Mouse (Mus musculus): ENCODE results near the gene Tmem41b.
"Not testable (repeated sequence)": the region's sequence is repeated elsewhere in the genome, so short reads cannot be mapped to it uniquely, and the experiment has no call there.

Tmem41b gene

GRCm38 (mm10) chr7:109986775-109987174, at the start of gene Tmem41b:
Tmem41b (minus strand) TSS chr7:109986929.
- DNase-seq = not testable (repeated sequence)

GRCm38 (mm10) chr7:110030342-110030741, 43.6 kb upstream of the Tmem41b start:
- DNase-seq = no peak

GRCm38 (mm10) chr7:110028826-110029225, 42.1 kb upstream of the Tmem41b start:
- no peak for DNase-seq

- no peak for DNase-seq
These were observed 39.9 kb upstream of the Tmem41b start for GRCm38 (mm10) chr7:110026594-110026993.

- no peak for DNase-seq
These were observed 36.8 kb upstream of the Tmem41b start for GRCm38 (mm10) chr7:110023553-110023952.

GRCm38 (mm10) chr7:110018631-110019482, 32.1 kb upstream of the Tmem41b start:
- peak; percentile 46 for DNase-seq

GRCm38 (mm10) chr7:110018117-110018630, 31.4 kb upstream of the Tmem41b start, which contains the start of gene Ipo7:
Ipo7 (plus strand) TSS chr7:110018274.
- DNase-seq = peak; percentile 90

GRCm38 (mm10) chr7:110014272-110014671, 27.5 kb upstream of the Tmem41b start:
- no peak for DNase-seq

GRCm38 (mm10) chr7:110011417-110011816, 24.7 kb upstream of the Tmem41b start:
- DNase-seq = no peak

GRCm38 (mm10) chr7:110009084-110009483, 22.4 kb upstream of the Tmem41b start:
- DNase-seq = no peak

- DNase-seq = no peak
These were observed 21.8 kb upstream of the Tmem41b start for GRCm38 (mm10) chr7:110008513-110008912.

GRCm38 (mm10) chr7:110006471-110007195, 19.9 kb upstream of the Tmem41b start:
- DNase-seq = no peak

- no peak for DNase-seq
These were observed 19.2 kb upstream of the Tmem41b start for GRCm38 (mm10) chr7:110005976-110006375.

- DNase-seq = peak; percentile 24
These were observed 16.2 kb upstream of the Tmem41b start for GRCm38 (mm10) chr7:110002968-110003367.

GRCm38 (mm10) chr7:110002092-110002491, 15.4 kb upstream of the Tmem41b start:
- no peak for DNase-seq

GRCm38 (mm10) chr7:109998388-109998787, 11.7 kb upstream of the Tmem41b start:
- no peak for DNase-seq

- DNase-seq = no peak
These were observed 6.6 kb upstream of the Tmem41b start for GRCm38 (mm10) chr7:109993157-109993959.

GRCm38 (mm10) chr7:109991286-109991685, 4.6 kb upstream of the Tmem41b start:
- DNase-seq = no peak

- DNase-seq = peak; percentile 99
These were observed 528 bp downstream of the Tmem41b start for GRCm38 (mm10) chr7:109986133-109986669.

- DNase-seq = no peak
These were observed 1.0 kb downstream of the Tmem41b start for GRCm38 (mm10) chr7:109985661-109986132.

GRCm38 (mm10) chr7:109984608-109985007, 2.1 kb downstream of the Tmem41b start:
- not testable (repeated sequence) for DNase-seq

GRCm38 (mm10) chr7:109977131-109977530, 9.6 kb downstream of the Tmem41b start:
- DNase-seq = not testable (repeated sequence)

Data from right cerebral cortex, postnatal 14 days (tissue).